Mouse (Mus musculus) v-Abl transformed pro-B cells (cell line): ENCODE measurements around the gene Sdk2.

Source experiments
- in situ Hi-C, 2 experiments: fragments of 400-800 bp; cut with MboI; formaldehyde crosslinking; loops; one replicate each; pipeline ENCODE4 v1.15.1; 2025; ENCODE audit not compliant: unreplicated experiment in 2 of 2

Sdk2 gene

DNA sequence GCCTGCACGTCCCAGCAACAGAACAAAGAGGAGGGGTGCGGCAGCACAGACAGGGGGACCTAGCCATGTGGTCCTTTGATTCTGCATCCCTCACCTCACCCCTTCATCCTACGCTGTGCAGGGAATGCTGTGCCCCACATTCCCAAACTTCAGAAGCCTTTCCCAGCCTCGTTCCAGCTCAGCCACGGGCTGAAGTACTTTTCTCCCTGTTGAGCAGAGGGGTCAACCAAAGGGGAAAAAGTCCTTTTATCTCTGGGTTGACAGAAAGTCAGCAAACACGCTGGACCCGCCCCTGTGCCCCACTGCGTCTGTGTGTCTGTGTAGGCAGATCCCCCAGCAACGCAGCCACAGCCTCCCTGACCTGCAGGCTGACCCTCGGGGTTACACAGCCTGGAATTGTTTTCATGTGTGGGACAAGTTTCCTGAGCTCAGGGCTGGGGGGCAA lies 18.9 kb downstream of the Sdk2 start:
- in situ Hi-C loops, result no loop called here

DNA sequence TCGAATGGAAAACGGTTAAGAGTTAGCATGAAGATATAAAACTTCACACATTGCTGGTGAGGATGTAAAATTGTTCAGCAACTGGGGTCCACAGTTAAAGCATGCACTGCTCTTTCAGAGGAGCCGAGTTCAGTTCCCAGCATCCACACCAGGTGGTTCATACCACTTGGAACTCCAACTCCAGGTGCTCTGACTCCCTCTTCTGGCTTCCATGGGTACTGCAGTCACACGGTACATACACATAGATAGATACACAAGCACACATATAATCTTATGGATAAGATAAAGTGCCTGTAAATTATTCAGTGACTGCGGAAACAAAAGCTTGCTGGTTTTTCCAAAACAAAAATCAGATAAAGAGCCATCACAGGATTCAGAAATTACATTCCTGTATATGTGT lies 19.9 kb downstream of the Sdk2 start:
- in situ Hi-C loops, result no loop called here

DNA sequence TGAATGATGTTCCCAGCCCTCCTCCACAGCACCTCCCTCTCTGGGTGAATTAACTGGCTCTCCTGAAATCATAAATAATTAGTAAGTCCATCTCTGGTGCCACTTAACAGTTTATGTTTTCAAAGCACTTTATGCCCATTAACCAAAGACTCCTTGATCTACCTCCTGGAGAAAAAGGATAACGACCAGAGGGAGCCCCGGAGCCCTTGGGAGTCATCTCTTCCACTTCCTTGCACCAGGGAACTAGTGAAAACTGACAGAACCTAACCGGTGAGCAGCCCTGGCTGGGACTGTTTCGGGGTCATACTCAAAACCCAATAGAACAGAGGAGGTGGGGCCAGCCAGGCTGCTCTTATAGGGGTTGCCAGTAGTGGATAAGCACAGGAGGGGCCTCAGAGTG lies 22.5 kb downstream of the Sdk2 start:
- in situ Hi-C loops, result no loop called here

DNA sequence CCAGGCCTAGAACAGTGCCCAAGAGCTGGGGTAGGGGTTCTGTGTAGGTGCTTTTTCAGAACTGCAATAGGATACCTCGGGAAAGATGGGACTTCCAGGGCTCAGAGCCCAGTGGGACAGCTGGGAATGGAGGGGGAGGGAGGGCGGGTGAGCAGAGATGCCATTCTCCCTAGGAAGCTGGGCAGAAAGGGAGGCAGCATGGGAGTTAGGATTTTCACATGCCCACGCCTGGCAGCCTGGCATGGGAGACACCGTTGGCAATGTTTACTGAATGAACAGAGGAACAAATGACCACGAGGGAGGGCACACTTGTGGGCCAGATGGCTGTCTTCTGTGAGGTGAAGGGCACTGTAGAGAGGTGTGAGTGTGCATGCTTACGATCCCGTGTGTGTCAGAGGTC lies 23.3 kb downstream of the Sdk2 start:
- in situ Hi-C loops, result no loop called here

- in situ Hi-C loops, result no loop called here
These were observed 26.3 kb downstream of the Sdk2 start for GRCm38 (mm10) chr11:114040391-114041035.

DNA sequence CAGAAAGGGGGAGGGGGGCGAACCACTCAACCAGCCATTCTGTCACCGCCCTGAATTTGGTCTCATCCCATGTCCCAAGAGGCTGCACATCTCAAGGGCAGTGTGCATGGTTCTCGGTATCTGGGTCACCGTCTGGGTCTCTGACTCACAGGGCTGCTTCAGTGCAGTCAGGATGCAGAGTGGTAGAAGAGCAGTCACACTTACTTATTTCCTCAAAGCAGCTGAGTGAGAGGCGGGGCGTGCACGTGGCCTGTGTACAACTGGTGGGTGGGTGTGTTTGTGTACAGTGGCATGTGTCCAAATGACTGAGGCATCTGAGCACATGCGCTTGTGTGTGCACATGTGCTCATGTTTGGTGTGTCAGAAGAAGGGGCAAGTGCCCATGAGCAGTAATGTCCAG lies 28.8 kb downstream of the Sdk2 start:
- in situ Hi-C loops, result no loop called here

DNA sequence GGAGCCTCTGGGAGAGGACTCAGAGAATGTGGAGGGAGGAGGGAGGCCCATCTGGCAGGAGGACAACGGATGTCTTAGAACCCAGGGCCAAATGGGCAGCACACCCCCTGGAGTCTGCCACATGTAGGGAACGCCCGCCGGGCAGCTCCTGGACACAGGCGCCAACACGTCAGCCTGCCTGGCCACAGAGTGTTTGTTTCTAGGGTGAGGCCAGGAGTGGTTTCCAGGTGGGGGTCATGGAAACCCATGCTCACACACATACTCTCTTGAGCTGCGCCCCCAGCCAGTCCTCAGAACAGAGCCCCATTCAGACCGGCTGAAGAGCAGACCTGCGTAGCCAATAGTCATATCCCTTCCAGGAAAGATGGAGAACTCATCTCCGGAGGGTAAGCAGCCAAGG lies 35.4 kb downstream of the Sdk2 start:
- in situ Hi-C loops, result no loop called here

DNA sequence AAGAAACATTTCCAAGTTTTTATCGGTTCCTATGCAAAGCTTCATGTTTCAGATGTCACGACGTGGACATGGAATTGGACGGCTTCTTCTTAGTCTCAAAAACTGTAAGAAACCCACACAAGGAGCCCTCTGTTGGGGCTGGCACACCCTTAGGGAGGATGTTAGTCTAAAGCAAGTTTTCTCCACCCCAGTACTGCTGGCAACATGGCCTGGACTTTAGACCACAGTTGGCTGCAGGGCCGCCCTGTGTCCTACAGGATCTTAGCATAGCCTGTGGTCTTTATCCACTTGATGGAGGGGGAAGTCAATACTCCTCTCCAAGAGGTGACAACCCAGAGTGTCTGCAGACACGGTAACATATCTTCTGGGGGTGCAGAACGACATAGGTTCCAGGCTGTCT lies 36.6 kb downstream of the Sdk2 start:
- in situ Hi-C loops, result no loop called here

- in situ Hi-C loops, result no loop called here
These were observed 38.3 kb downstream of the Sdk2 start for GRCm38 (mm10) chr11:114028512-114028911.

DNA sequence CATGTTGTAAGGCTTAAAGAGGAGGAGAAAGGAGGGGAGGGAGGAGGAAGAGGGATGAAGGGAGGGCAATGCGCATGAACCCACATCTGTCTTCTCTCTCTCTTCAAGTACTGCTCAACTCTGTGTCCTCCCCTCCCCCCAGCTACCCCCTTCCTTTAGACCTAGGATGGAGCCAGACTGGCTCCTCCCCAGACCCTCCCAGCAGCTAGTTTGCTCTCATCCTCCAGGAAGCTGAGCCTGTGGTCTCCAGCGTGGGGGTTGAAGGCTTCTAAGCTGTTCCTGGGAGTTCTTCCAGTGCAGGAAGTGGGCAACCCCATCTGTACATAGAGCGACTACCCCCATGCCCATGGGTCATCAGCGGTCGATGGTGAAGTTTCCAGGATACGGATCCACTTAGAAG lies 38.8 kb downstream of the Sdk2 start:
- in situ Hi-C loops, result no loop called here

DNA sequence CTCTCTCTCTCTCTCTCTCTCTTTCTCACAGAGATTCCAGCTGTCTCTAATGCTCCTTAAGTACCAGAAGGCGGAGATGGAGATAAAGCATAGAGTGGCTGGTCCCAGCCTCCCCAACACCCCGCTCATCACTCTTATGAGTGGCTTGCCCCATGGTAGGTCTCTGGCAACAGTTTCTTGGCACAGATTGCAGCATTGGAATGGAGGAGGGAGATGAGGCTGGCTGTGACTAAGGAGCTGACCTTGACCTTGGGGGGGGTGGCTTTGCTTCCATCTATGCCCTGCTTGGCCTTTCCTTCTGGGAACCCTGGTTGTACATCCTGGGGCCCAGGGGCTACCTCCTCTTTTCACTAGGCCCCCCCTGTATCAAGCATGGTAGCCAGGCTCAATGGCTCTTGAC lies 41.8 kb downstream of the Sdk2 start:
- in situ Hi-C loops, result no loop called here

- in situ Hi-C loops, result no loop called here
These were observed 42.9 kb downstream of the Sdk2 start for GRCm38 (mm10) chr11:114023965-114024364.

DNA sequence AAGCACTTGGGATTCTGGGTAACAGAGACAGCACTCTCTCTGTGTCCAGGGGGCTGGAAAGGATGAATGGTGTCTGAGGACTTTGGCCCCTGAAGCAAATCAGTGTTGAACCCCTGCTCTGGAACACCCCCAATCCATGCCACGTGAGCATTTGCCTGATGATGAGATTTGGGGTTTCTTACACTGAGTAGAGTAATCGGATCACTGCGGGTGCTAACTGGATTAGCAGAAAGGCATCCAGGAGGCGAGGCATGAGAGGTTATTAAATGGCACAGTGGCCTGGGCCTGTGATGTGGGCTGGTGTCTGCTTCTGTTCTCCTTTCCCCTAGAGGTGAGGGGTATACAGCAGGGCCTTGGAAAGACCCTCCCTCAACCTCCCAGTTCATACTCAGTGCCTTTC lies 44.7 kb downstream of the Sdk2 start:
- in situ Hi-C loops, result no loop called here

GRCm38 (mm10) chr11:114019087-114019486 lies 47.8 kb downstream of the Sdk2 start:
- in situ Hi-C loops, result no loop called here

- in situ Hi-C loops, result no loop called here
These were observed 49.9 kb downstream of the Sdk2 start for GRCm38 (mm10) chr11:114016889-114017392.

GRCm38 (mm10) chr11:114016108-114016888 lies 50.5 kb downstream of the Sdk2 start:
- in situ Hi-C loops, result no loop called here

- in situ Hi-C loops, result no loop called here
These were observed 55.3 kb downstream of the Sdk2 start for GRCm38 (mm10) chr11:114011523-114011922.

DNA sequence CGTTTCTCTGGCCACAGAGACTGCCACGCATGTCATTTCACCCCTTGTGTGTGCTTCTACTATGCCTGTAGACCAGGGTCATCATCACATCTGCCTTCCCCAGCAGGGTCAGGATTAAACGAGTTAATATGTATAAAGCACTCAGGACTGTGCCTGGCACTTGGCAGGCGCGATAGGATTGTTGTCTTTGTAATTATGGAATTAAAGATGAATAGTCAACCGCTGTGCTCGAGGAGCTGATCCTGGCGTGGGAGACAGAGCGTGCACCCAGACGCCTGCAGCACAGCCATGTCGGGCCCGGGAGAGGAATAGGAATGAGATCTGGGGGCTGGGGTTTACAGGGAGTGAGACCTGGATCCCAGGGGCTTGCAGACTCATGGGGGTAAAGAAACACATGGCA lies 61.0 kb downstream of the Sdk2 start:
- in situ Hi-C loops, result no loop called here

GRCm38 (mm10) chr11:114004651-114005050 lies 62.2 kb downstream of the Sdk2 start:
- in situ Hi-C loops, result no loop called here

DNA sequence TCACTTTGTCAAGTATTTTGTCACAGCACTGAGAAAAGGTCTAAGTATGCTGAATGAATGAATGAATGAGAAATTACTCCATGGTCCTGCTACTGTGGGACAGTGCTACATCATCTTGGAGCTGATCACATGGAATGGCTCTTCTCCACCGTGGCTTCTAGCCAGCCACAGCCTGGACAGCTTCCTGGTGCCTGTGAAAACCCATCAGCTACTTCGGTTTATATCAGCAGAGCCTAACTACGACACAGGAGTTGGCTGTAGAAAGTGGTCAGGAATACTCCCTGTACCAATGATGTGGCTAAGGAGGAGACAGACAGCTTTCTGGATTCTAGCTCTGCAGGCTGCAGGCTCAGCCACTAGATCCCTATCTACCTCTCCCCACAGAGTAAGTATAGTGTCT lies 63.7 kb downstream of the Sdk2 start:
- in situ Hi-C loops, result no loop called here

GRCm38 (mm10) chr11:114000051-114000450 lies 66.8 kb downstream of the Sdk2 start:
- in situ Hi-C loops, result no loop called here

- in situ Hi-C loops, result no loop called here
These were observed 68.1 kb downstream of the Sdk2 start for GRCm38 (mm10) chr11:113998702-113999101.
